Mouse (Mus musculus) layer of hippocampus, postnatal 25 days (tissue): ENCODE data around the gene Cgref1. TPM values are rescaled to one million over a fixed set of nuclear protein-coding genes. Genes with fewer than 3 reads are reported as not detected.
A peak's percentile ranks its signal among the peaks of the same experiment; 100 is the strongest.

Experiments
- DNase-seq, 2 experiments: peaks; one replicate each; pipeline ENCODE4 v3.0.0; 2022; ENCODE audit warnings: mixed read lengths in 2 of 2, low spot score in 1 of 2; ENCODE audit errors: extremely low spot score in 1 of 2
- total RNA-seq, 2 experiments: library from RNA; stranded (reverse); gene quantifications; 2 replicates each; pipeline ENCODE4 v1.2.3; 2021

The Cgref1 gene
- 10 to 100 TPM; 14.5 to 16.7 TPM for total RNA-seq

GRCm38 (mm10) chr5:30944956-30945781 lies at the start of gene Cgref1:
Cgref1 (minus strand) TSS chr5:30945591.
- peak; percentile 53 to 54 for DNase-seq

DNA sequence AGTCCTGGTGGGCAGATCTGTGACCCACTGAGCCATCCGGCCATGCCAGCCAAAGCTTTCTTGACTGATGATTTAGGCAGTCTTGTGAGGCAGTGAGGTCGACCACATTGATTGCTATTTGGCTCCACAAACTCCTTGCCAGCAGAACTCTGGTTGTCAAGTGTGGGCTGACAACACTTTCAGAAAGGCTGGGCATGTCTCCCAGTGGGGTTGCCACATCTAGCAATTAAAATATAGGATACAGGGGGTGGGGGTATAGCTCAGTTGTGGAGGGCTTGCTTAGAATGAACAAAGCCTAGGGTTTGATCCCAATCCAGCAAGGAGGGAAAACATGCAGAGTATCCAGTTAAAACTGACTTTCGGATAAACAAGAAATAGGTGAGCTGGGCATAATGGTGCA lies 48.7 kb upstream of the Cgref1 start:
- DNase-seq: no peak

GRCm38 (mm10) chr5:30992980-30993676 lies 47.7 kb upstream of the Cgref1 start:
- DNase-seq: no peak

DNA sequence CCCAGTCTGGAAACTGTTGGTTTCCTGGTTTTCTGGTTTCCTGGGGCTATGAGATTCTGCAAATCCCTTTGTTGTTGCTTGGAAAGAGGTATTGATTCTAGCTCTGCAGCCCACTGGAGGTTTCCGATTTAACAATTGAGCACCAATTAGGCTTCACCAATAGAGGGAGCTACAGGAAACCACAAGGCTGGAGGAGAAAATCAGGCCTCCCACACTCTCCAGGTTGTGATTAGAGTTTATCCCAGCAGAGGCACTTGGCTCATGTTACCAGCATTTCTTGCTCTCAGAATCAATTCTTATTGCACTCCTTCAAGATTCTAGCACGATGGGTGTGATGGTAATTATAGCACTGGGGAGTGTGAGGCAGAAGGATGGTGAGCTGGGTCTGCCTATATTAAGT lies 37.0 kb upstream of the Cgref1 start:
- DNase-seq: no peak

DNA sequence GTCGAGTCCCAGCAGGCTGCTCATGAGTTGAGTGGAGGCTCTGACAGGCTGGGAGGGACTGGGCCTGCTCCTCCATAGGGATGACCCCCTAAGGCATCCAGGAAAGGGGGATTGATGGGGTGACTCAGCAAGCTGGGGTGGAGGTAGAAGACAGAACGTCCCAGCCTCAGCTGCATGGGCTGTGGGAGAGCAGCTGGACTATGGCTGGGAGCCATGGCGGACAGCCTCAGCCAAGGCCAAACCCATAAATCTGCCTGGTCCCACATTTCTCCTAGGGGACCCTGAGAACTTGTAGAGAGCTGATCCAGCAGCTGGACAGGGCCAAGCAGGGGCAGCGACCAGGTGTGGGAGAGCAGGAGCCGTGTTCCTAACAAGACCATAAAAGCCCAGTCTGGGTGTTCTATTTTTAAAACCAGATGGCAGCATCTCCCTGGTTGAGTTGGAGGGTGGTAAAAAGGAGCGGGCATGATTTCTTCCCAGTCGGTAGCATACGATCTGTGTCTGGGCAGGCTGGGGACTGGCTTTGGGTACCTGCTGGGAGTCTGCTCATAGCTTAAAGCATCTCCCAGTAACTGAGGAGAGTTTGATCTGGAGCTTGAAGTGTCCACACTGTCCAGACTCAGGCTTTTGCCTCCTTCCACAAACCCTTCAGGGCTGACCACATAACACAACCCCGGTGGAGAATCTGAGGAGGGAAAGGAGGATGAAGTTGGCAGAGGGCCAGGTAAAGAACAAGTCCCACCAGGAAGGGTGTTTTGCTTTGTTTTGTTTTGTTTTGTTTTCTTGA lies 29.7 kb upstream of the Cgref1 start:
- DNase-seq: no peak

- no peak for DNase-seq
These were observed 24.0 kb upstream of the Cgref1 start for GRCm38 (mm10) chr5:30969440-30969839.

DNA sequence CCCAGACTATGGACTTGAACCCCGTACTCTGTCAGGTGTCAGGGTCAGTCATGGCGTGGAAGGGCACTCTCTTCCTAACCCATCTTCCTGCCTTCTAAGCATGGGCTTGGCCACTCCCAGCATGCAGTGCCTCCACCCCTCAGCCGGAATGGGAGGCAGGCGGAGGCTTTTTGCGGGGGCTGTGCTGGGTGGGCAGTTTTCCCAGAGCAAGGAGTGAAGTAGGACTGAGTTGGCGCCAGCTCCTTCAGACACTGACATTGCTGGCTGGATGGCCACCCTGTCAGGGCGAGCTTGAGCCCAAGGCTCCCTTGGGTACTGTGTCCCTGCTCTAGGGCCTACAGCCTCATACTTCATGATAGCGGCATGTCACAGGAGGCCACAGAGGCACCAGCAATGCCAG lies 23.0 kb upstream of the Cgref1 start, which contains the start of gene Tcf23:
Tcf23 (plus strand) TSS at position 247 of the 400 bp plus-strand sequence.
- DNase-seq: no peak

GRCm38 (mm10) chr5:30966189-30966588 lies 20.8 kb upstream of the Cgref1 start:
- DNase-seq: no peak

- no peak for DNase-seq
These were observed 18.5 kb upstream of the Cgref1 start for GRCm38 (mm10) chr5:30963916-30964315.

- no peak for DNase-seq
These were observed 16.4 kb upstream of the Cgref1 start for GRCm38 (mm10) chr5:30961545-30962505.

- no peak for DNase-seq
These were observed 15.4 kb upstream of the Cgref1 start for GRCm38 (mm10) chr5:30960814-30961213.

DNA sequence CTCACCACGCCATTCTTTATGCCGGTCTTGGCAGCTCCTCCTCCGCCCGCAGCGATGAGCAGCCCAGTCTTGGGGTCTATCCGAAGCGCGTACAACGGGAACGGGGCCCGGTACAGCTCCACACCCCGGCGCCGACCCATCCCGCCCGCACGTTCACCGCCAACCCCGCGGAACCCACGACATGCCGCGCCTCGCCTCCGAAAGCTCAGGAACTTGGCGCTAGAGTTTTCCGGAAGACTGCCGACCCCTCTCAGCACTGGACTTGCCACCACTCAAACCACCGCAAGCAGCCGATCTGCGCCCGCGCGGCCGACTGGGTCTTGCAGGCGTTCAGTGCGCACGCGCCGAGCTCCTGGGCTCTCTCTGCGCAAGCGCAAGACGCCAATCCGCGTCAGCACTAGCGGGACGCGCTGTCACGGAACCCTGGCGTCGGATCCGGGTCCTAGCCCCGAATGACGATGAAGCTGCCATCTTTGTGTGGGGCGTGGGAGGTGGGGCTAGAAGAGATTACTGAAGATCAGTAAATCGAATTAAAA lies 14.6 kb upstream of the Cgref1 start, which contains the start of gene Preb:
Preb (minus strand) TSS at position 396 of the 536 bp plus-strand sequence.
- DNase-seq: peak; percentile 97 to 99

DNA sequence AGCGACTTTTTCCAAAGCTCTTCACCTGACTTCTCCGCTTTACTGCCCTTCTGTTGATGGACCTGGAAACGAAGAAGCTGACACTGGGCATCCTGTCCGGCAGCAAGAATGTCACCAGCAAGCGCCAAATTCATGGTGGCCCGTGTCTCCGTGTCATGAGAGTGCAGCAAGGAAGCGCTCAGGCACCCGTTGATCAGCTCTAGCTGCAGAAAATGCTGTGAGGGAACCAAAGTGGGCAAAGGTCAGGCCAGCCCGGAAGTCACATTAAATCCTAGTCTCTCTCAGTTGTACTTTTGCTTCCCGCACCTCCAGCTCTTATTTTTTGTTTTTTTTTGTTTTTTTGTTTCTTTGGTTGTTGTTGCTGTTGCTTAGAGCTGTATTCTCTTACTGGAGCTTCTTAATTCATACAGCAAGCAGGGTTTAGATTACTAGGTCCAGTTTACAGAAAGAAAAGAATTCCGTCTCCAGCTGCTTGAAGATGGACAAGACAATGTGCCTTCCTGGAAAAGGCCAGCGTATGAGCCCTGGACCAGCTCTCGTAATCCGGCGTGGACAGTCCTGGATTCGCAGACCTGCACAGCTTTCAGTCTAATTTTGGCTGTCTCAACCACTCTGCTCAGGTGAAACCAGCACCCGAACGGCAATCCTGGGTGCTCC lies 13.9 kb upstream of the Cgref1 start:
- no peak for DNase-seq

- DNase-seq: no peak
These were observed 12.5 kb upstream of the Cgref1 start for GRCm38 (mm10) chr5:30957891-30958290.

GRCm38 (mm10) chr5:30955751-30956150 lies 10.4 kb upstream of the Cgref1 start:
- no peak for DNase-seq

DNA sequence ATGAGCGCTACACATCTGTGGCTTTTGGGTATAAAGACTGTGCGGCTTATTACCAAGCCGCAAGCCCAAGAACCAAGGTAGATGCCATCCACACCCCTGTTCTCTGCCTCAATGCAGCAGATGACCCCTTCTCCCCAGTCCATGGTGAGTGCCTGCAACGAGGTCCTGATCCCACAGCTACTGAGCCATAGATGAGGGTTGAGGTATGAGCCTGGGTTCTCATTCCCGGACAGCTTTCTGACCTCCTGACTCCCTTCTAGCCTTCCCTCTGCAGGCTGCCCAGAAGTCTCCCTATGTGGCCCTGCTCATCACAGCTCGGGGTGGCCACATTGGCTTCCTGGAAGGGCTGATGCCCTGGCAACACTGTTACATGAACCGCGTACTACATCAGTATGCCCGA lies 9.2 kb upstream of the Cgref1 start:
- DNase-seq: no peak

GRCm38 (mm10) chr5:30954065-30954464 lies 8.7 kb upstream of the Cgref1 start:
- DNase-seq: no peak

DNA sequence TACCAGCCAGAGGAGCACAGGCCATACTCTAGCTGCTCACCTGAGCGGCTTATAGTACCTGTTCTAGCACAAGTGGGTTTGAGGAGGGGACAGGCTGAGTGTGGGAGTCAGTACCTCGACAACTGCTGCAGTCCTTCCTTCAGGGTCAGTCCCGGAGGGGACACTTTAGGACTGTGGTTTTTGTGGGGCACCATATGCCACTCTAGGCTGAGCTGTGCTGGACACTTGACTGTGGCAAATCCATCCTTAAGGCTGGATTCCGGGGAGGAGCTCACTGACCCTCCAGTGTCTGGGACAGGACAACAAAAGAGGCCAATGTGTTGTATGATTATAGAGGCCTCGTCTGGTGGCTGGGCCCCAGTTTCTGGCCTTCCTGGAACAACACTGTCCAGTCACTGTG lies 7.2 kb upstream of the Cgref1 start:
- DNase-seq: no peak

DNA sequence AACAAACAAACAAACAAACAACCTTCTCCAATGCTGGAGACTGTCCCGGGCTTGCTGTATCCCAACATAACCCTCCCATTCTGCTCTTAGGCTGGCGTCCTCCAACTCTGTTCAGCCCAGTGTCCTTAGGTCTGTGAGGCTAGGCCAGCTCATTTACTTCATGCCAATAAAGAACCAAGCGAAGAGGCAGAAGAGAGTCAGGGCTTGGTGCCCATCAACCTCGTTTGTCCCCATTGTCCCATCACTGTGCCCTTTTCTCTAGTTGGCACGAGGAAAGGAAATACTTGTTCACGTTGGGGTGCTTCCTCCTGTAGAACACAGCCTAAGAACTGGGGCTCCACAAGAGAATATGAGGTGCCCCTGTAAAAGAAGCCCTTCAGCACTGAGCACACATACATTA lies 6.3 kb upstream of the Cgref1 start:
- DNase-seq: no peak
